Mouse (Mus musculus): ENCODE data around the gene Gm7945.
"Not testable (repeated sequence)": the region's sequence is repeated elsewhere in the genome, so short reads cannot be mapped to it uniquely, and the experiment has no call there.

Gene Gm7945

GRCm38 (mm10) chr14:41386279-41386678 is at the start of gene Gm7945:
Gene Gm7945, minus strand, starts transcription at chr14:41386379.
- DNase-seq: not testable (repeated sequence)

GRCm38 (mm10) chr14:41425393-41426075 is 39.4 kb upstream of the Gm7945 start:
- not testable (repeated sequence) for DNase-seq

- not testable (repeated sequence) for DNase-seq
Measured at GRCm38 (mm10) chr14:41424694-41425093, 38.5 kb upstream of the Gm7945 start.

GRCm38 (mm10) chr14:41408181-41408580 is 22.0 kb upstream of the Gm7945 start, which contains the start of gene Gm6482:
Gene Gm6482, minus strand, starts transcription at chr14:41408281.
- not testable (repeated sequence) for DNase-seq

GRCm38 (mm10) chr14:41348309-41348708 is 37.9 kb downstream of the Gm7945 start, which contains the start of gene Gm5798:
Gene Gm5798, plus strand, starts transcription at chr14:41348609.
- DNase-seq: not testable (repeated sequence)
